Mouse (Mus musculus) C2C12 (cell line): ENCODE measurements around the gene Plekhg6.

ENCODE experiments used
- CTCF ChIP-seq: IDR thresholded peaks from one replicate; pipeline ENCODE4 v1.5.1; 2011; ENCODE audit not compliant: control insufficient read depth, insufficient read depth, insufficient read length
- MAX ChIP-seq: IDR thresholded peaks from one replicate; pipeline ENCODE4 v1.6.1; 2011; ENCODE audit warnings: mild to moderate bottlenecking, control low read depth
- MYOG ChIP-seq: IDR thresholded peaks from one replicate; pipeline ENCODE4 v1.6.1; 2011; ENCODE audit not compliant: control insufficient read depth, insufficient read length; ENCODE audit errors: extremely low read depth
- USF1 ChIP-seq: IDR thresholded peaks from one replicate; pipeline ENCODE4 v1.6.1; 2011; ENCODE audit warnings: low read depth, mild to moderate bottlenecking, control low read depth, moderate library complexity

DNA sequence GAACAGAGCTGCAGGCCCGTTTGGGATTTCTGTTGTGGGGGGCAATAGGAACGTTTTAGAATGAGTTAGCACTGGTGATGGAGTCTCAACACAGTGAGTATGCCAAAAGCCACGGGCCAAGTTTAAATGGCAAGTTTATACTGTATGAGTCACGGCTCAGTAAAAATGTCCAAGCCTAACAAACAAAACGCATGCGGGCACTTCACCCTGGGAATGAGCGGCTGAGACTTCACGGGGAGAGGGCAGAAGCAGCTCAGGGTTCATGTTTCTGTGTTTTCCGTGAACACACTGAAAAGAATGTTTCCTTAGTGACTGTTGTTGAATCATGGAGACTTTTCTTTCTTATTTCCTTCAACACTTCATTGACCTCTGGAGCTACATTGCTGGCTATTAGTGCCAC lies 32.7 kb upstream of the Plekhg6 start:
- TF ChIP-seq MAX, result peak; percentile 75
- no peak for TF ChIP-seq CTCF
- TF ChIP-seq USF1, result no peak
- no peak for TF ChIP-seq MYOG
